ENCODE assay signal across 26 mouse cellular contexts in genomic region chr17:62977136-62977535, GRCm38 (mm10).
"Had no signal": no experiment of that assay in that cellular context is flagged by ENCODE, and none has a peak within 500 bp of the region (broad histone marks: within the 10 kb centered on the region; RNA-seq: fewer than 3 reads in every experiment).

No protein-coding gene starts in this region.

- H3K27me3 ChIP-seq: heart, embryonic 13.5 days; heart, embryonic 15.5 days; hindbrain, embryonic 12.5 days; intestine, embryonic 15.5 days; limb, embryonic 13.5 days; limb, embryonic 15.5 days; liver, embryonic 12.5 days had no signal

- H3K4me1 ChIP-seq: heart, embryonic 15.5 days; intestine, embryonic 15.5 days; limb, embryonic 15.5 days; liver, embryonic 12.5 days had no signal

- ATAC-seq: hindbrain, embryonic 16.5 days; inflammation-experienced regulatory T-cells, adult 6 months; intestine, embryonic 15.5 days; intestine, postnatal 0 days; liver, embryonic 12.5 days had no signal

- H3K36me3 ChIP-seq: heart, embryonic 13.5 days; heart, embryonic 15.5 days; hindbrain, embryonic 12.5 days; intestine, embryonic 15.5 days; limb, embryonic 13.5 days; limb, embryonic 15.5 days; liver, embryonic 12.5 days had no signal

- H3K4me3 ChIP-seq: heart, adult 2 months; heart, embryonic 13.5 days; heart, embryonic 15.5 days; hindbrain, embryonic 12.5 days; intestine, embryonic 15.5 days; limb, embryonic 13.5 days; limb, embryonic 15.5 days; liver, embryonic 12.5 days had no signal

- H3K9me3 ChIP-seq: hindbrain, embryonic 12.5 days; intestine, embryonic 15.5 days; limb, embryonic 15.5 days; liver, embryonic 12.5 days had no signal

- H3K9ac ChIP-seq: heart, embryonic 13.5 days; heart, embryonic 15.5 days; hindbrain, embryonic 12.5 days; hindbrain, embryonic 14.5 days; intestine, embryonic 15.5 days; limb, embryonic 13.5 days; limb, embryonic 15.5 days; liver, embryonic 12.5 days had no signal

- H3K27ac ChIP-seq: heart, adult 2 months; heart, embryonic 13.5 days; heart, embryonic 15.5 days; hindbrain, embryonic 12.5 days; intestine, embryonic 15.5 days; kidney, postnatal 0 days; limb, embryonic 13.5 days; limb, embryonic 15.5 days; liver, embryonic 12.5 days had no signal

- DNase-seq: gastrocnemius, postnatal 14 days; gastrocnemius, postnatal 36 days; heart, adult 11 months; heart, adult 2 months; heart, postnatal 14 days; heart, postnatal 36 days; kidney, adult 2 months; kidney, adult 9 months; kidney, postnatal 14 days; kidney, postnatal 36 days; layer of hippocampus, adult 9-11 months; layer of hippocampus, postnatal 36 days; left cerebral cortex, postnatal 4 days had no signal

- H3K4me2 ChIP-seq: heart, embryonic 11.5 days; heart, embryonic 13.5 days; heart, embryonic 15.5 days; hindbrain, embryonic 12.5 days; hindbrain, embryonic 14.5 days; intestine, embryonic 15.5 days; limb, embryonic 13.5 days; limb, embryonic 15.5 days; liver, embryonic 12.5 days had no signal
